Mouse (Mus musculus): ENCODE results near the gene Mydgf. TPM values are rescaled to one million over a fixed set of nuclear protein-coding genes. Genes with fewer than 3 reads are reported as not detected.

The Mydgf gene
- 98.6 and 102 TPM in 2 replicates for polyA plus RNA-seq (2015; fragmentation: Nextera tagmentation; extraction: Ambion mirVana)

DNA sequence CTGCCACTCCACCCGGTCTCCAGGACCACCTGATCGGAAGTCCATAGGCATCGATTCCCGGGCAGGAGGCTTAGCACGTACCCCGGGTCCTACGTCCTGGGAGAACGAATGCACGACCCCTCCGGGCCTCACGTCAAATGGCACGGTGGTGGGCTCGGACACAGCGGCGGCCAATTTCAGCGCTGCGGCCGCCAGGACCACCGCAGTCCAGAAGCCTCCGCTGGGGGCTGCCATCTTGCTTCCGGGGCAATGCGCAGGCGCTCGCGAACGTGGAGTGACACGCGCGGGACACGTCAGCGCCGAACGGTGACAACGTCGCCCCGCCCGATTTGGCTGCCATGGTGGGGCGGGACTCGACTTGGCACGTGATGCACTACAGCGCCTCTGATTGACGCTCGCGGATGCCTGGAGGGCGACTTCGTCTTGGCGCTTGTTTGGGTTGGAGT, at the start of gene Mydgf:
Mydgf (minus strand) TSS at position 263 of the 446 bp plus-strand sequence.
- WGBS = under 1% methylated on average over 47 of the region's 47 CpGs
- peak; percentile 92 for ATAC-seq (ENCODE audit: low FRiP score, low read depth)
- H3K4me1 ChIP-seq = peaks cover 25% of the 10 kb centered on the region

DNA sequence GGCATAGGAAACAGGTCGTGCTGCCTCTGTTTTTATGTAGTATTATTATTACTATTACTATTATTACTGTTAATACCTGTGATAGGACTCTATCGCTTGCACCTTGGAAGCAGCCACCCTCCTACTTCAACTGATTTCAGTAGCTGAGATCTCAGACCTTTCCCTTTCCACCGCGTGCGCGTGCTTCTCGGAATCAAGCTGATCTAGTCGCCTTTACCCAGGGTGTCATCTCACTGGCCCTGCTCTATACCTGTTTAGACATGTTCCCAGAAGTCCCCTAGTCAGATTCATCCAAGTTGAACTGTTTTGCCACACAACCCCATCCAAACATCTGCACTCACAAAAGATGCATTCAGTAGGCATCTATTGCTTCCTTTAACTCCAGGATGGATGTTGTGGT, 49.7 kb upstream of the Mydgf start:
- Histone ChIP-seq H3K36me3 (no peaks in the 10 kb centered on the region), H3K27me3 (peaks cover 4% of the 10 kb centered on the region; the same call in 1 of the 2 replicates), H3K9me3 (no peaks in the 10 kb centered on the region), H3K4me1 (peaks cover 4% of the 10 kb centered on the region), H3K27ac (no peak overlapping the region), H3K4me3 (no peak overlapping the region), H3K9ac (no peak overlapping the region), H3K4me2 (replicated peaks) (no peak overlapping the region)
- ATAC-seq (ENCODE audit: low FRiP score, low read depth) = no peak
- 48% methylated on average over 8 of the region's 8 CpGs for WGBS

More for the DNA sequence above, at the start of gene Mydgf:
- peak within 1 kb of the TSS; percentile 79 for H3K4me3 ChIP-seq
- H3K9me3 ChIP-seq = no peaks in the 10 kb centered on the region
- H3K9ac ChIP-seq = peak within 1 kb of the TSS; percentile 81
- peak within 1 kb of the TSS; percentile 95 for H3K4me2 ChIP-seq (replicated peaks)
- H3K36me3 ChIP-seq = peaks cover 58% of the 10 kb centered on the region
- no peaks in the 10 kb centered on the region for H3K27me3 ChIP-seq
- peak within 1 kb of the TSS; percentile 58 for H3K27ac ChIP-seq

DNA sequence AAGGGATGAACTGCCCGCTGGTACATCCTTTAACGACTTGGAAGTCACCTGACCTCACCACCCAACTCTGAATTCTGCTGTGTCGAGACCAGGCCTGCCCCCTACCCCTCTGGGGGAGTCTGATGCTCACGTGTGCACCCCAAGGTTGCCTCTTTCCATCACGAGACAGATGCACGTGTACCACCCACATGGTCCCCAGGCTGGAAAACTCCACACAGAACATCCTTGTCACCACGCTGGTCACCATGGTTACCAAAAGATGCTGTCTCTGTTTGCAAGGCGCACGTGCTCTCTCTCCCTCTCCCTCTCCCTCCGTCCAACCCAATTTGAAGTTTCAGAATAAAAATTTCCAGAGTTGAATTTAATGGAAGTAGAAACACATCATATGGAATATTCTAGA, 46.2 kb upstream of the Mydgf start:
- peaks cover 4% of the 10 kb centered on the region; the same call in 1 of the 2 replicates for H3K27me3 ChIP-seq
- no peaks in the 10 kb centered on the region for H3K36me3 ChIP-seq
- no peak overlapping the region for H3K9ac ChIP-seq
- no peak for ATAC-seq (ENCODE audit: low FRiP score, low read depth)
- H3K4me1 ChIP-seq = peaks cover 4% of the 10 kb centered on the region
- H3K4me3 ChIP-seq = no peak overlapping the region
- no peak overlapping the region for H3K4me2 ChIP-seq (replicated peaks)
- H3K27ac ChIP-seq = no peak overlapping the region
- no peaks in the 10 kb centered on the region for H3K9me3 ChIP-seq
- WGBS = 60% methylated on average over 10 of the region's 10 CpGs

DNA sequence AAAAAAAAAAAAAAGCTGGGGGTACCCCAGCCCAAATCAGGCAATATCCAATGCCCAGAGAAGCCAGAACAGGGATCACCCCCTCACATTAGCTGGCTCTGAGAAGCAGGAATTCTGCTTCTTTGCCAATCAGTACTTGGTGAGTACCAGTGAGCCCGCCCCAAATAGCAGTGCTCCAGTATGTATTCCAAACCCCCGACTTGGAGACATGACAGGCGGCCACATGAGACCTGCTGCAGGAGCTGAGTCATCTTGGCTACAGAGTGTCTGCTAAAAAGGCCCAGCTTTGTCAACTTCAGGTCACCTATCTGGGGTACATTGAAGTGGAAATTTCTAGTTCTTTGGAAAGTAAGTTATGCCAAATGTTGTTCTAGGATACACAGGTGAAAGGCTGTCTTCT, 42.8 kb upstream of the Mydgf start:
- H3K4me2 ChIP-seq (replicated peaks) = no peak overlapping the region
- H3K27ac ChIP-seq = no peak overlapping the region
- no peaks in the 10 kb centered on the region for H3K27me3 ChIP-seq
- no peaks in the 10 kb centered on the region for H3K4me1 ChIP-seq
- no peak for ATAC-seq (ENCODE audit: low FRiP score, low read depth)
- H3K36me3 ChIP-seq = no peaks in the 10 kb centered on the region
- H3K4me3 ChIP-seq = no peak overlapping the region
- WGBS = 69% methylated on average over 3 of the region's 3 CpGs
- H3K9me3 ChIP-seq = no peaks in the 10 kb centered on the region
- H3K9ac ChIP-seq = no peak overlapping the region

DNA sequence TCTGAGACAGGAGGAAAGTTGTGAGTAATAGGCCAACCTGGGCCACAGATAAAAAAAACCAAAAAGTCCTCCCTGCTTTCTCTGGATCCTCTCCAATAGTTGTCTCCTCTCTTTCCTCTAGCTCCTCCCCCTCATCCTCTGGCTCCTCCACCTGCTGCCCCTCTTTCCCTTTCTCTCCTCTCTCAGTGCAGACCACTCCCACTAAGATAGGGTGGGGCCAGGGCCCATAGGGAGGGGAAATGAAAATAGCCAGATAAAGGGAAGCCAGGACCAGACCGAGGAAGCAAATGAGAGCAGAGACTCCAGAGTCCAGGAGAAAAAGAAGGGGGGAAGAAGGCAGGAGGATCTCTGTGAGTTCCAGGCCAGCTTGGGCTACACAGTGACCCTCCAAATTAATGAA, 41.2 kb upstream of the Mydgf start:
- 47% methylated on average over 1 of the region's 1 CpGs for WGBS
- no peak for ATAC-seq (ENCODE audit: low FRiP score, low read depth)
- Histone ChIP-seq H3K4me1 (no peaks in the 10 kb centered on the region), H3K27me3 (no peaks in the 10 kb centered on the region), H3K27ac (no peak overlapping the region), H3K9ac (no peak overlapping the region), H3K4me3 (no peak overlapping the region), H3K4me2 (replicated peaks) (no peak overlapping the region), H3K9me3 (no peaks in the 10 kb centered on the region), H3K36me3 (no peaks in the 10 kb centered on the region)

DNA sequence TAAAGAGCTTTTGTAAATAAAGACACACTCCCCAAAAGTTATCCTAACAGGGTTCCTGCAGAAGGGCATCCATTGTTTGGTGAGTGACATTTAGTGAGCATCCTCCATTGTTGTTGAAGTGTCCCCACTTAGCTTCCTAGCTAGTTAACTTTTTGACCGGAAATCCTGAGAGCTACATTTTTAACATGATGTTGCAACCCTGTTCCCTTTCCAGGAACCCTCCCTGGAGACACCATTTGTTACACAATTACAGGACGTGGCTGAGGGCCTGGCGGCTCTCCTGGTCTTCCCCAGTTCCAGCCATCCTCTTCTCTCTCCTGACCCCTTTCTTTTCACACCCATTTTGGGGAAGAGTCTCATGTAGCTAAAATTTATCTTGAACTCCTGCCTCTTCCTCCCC, 36.1 kb upstream of the Mydgf start:
- Histone ChIP-seq H3K36me3 (peaks cover 11% of the 10 kb centered on the region), H3K9ac (no peak overlapping the region), H3K4me3 (peak overlapping the region; percentile 82; the same call in 1 of the 2 replicates), H3K4me2 (replicated peaks) (peak overlapping the region; percentile 85), H3K27ac (no peak overlapping the region), H3K27me3 (no peaks in the 10 kb centered on the region), H3K4me1 (peaks cover 24% of the 10 kb centered on the region), H3K9me3 (no peaks in the 10 kb centered on the region)
- WGBS = 44% methylated on average over 3 of the region's 3 CpGs
- ATAC-seq (ENCODE audit: low FRiP score, low read depth) = no peak

DNA sequence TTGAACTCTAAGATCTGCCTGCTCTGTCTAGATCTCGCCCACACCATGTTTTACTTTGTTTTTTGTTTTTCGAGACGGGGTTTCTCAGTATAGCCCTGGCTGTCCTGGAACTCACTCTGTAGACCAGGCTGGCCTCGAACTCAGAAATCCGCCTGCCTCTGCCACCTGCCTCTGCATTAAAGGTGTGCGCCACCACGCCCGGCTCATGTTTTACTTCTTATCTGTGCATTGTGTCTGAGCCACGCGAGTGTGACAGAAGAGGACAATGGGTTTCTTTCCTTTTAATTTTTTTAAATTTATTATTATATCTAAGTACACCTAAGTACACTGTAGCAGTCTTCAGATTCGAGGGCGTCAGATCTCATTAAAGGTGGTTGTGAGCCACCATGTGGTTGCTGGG, 35.5 kb upstream of the Mydgf start:
- no peaks in the 10 kb centered on the region for H3K27me3 ChIP-seq
- peaks cover 24% of the 10 kb centered on the region for H3K4me1 ChIP-seq
- peak overlapping the region; percentile 90 for H3K9ac ChIP-seq
- H3K36me3 ChIP-seq = peaks cover 16% of the 10 kb centered on the region
- H3K4me3 ChIP-seq = peak overlapping the region; percentile 82
- peak overlapping the region; percentile 85 for H3K4me2 ChIP-seq (replicated peaks)
- H3K27ac ChIP-seq = peak overlapping the region; percentile 39; the same call in 1 of the 2 replicates
- WGBS = 46% methylated on average over 12 of the region's 12 CpGs
- no peaks in the 10 kb centered on the region for H3K9me3 ChIP-seq
- ATAC-seq (ENCODE audit: low FRiP score, low read depth) = no peak

DNA sequence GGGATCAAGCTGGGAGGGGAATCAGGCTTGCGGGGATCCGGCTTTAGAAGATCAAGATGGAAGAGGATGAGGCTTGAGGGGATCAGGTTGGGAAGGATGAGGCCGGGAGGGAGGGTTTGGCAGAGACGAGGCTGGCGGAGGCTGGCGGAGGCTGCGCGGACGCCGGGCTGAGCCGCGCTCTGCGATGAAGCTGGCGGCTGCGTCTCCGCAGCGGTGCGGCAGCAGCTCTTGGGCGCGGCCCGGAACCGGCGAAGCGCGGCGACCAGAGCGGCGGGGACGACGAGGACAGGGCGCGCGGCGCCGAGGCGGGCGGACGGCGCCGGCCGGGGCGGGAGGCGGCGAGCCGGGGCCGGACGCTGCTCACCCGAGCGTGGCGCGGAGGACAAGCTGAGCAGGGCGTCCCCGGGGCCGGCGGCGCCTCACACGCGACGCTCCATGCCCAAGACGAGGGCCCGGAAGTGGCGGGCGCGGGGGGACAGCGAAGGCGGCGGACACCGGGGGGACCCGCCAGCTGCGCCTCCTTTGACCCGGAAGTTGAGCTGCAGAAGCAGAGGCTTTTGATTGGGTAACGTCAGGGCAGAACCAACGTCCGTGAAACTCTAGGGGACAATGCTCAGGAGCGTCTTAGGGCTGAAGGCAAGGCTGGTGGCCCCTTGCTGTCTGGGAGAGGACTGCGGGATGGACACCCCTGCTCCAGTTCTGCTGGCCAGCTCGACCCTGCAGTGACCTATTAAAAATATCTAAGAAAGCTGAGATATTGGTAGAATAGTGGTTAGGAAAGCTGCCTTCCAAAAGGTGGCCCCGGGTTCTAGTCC, 34.9 kb upstream of the Mydgf start, which contains the start of gene Dpp9:
Dpp9 (minus strand) TSS at position 529 of the 815 bp plus-strand sequence.
- Histone ChIP-seq H3K27ac (peak within 1 kb of the TSS; percentile 84), H3K27me3 (no peaks in the 10 kb centered on the region), H3K9ac (peak within 1 kb of the TSS; percentile 90), H3K9me3 (no peaks in the 10 kb centered on the region), H3K4me2 (replicated peaks) (peak within 1 kb of the TSS; percentile 85), H3K4me1 (peaks cover 24% of the 10 kb centered on the region), H3K36me3 (peaks cover 16% of the 10 kb centered on the region), H3K4me3 (peak within 1 kb of the TSS; percentile 82)
- ATAC-seq (ENCODE audit: low FRiP score, low read depth) = peak; percentile 99
- WGBS = under 1% methylated on average over 64 of the region's 78 CpGs

DNA sequence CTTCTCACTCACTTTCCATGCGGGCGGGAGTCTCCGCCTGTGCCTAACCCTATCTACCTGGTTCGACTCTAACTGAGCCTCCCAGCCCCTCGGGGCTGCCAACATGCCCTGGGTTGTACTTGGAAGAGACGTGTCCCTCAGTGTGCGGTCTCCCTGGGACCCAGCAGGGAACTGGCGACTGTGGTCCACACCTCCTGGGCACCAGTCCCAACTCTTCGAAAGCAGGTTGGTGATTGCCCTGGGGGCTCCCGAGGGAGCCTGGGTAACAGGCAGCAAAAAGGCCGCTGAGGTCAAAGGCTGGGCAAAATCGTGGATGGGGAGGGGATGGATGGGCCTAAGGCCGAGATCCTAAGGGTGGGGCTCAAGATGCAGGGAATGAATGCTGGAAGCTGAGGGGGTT, 34.0 kb upstream of the Mydgf start:
- Histone ChIP-seq H3K4me3 (peak overlapping the region; percentile 82), H3K9me3 (no peaks in the 10 kb centered on the region), H3K4me1 (peaks cover 24% of the 10 kb centered on the region), H3K9ac (peak overlapping the region; percentile 90), H3K27ac (no peak overlapping the region), H3K27me3 (no peaks in the 10 kb centered on the region), H3K4me2 (replicated peaks) (peak overlapping the region; percentile 85), H3K36me3 (peaks cover 16% of the 10 kb centered on the region)
- 69% methylated on average over 13 of the region's 13 CpGs for WGBS
- ATAC-seq (ENCODE audit: low FRiP score, low read depth) = no peak

DNA sequence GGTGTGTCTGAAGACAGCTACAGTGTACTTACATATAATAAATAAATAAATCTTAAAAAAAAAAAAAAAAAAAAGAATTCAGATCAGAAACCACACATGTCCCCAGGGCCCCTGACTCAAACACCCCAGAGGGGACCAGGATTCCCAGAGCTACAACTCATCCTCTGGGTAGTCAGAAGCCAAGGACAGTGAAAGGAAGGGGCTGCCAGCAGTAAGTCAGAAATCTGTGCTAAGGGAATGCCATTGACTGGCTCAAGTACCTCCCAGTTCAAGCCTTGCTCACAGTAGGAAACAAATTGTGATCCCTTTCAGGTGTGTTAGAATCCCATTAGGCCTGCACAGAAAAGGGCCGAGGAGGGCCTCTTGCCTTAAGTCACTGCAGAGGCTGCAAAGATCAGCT, 30.5 kb upstream of the Mydgf start:
- 86% methylated on average over 1 of the region's 1 CpGs for whole genome bisulfite sequencing
- Histone ChIP-seq H3K4me1 (peaks cover 20% of the 10 kb centered on the region), H3K27me3 (no peaks in the 10 kb centered on the region), H3K4me3 (no peak overlapping the region), H3K9ac (no peak overlapping the region), H3K4me2 (replicated peaks) (no peak overlapping the region), H3K36me3 (peaks cover 43% of the 10 kb centered on the region), H3K27ac (no peak overlapping the region), H3K9me3 (no peaks in the 10 kb centered on the region)
- ATAC-seq (ENCODE audit: low FRiP score, low read depth) = no peak

DNA sequence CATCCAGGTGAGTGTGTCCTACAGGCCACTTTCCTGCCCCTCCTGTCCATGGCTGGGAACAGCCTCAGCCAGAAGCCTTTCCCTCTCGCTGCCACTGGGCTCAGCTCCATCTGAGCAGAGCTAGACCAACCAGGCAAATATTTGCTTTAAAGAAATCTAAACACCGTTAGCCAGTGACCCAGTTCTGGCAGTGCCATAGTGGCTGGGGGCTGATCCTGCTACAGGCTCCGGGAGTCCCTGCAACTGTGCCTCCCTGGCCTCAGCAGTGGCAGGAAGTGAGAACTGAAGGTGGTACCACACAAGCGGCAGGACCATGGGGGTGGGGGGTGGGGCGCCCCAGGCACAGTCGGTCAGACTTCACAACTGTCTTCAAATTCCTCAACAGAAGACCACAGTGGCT, 29.0 kb upstream of the Mydgf start:
- peaks cover 15% of the 10 kb centered on the region for H3K4me1 ChIP-seq
- no peak overlapping the region for H3K4me2 ChIP-seq (replicated peaks)
- H3K9me3 ChIP-seq = no peaks in the 10 kb centered on the region
- H3K36me3 ChIP-seq = peaks cover 59% of the 10 kb centered on the region
- H3K9ac ChIP-seq = no peak overlapping the region
- WGBS = 56% methylated on average over 6 of the region's 6 CpGs
- H3K4me3 ChIP-seq = no peak overlapping the region
- ATAC-seq (ENCODE audit: low FRiP score, low read depth) = no peak
- H3K27me3 ChIP-seq = no peaks in the 10 kb centered on the region
- no peak overlapping the region for H3K27ac ChIP-seq

DNA sequence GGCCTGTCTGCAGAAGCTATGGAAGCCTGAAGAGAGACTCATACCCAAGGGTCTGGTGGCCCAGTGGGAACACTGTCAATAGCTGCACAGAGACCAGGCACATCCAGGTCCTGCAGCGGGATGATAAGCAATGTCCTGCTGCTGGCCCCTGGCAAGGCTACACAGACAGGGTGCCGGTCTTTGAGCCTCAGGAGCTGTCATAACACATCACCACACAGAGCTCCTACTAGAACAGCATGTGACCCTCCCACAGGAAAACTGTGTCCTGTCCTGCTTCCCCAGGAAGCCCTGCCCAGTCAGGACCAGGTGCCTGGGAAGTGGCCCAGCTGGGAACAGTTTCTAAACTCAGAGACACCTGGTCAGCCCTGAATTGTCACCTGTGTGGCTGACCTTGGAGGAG, 27.4 kb upstream of the Mydgf start:
- no peaks in the 10 kb centered on the region for H3K9me3 ChIP-seq
- H3K27ac ChIP-seq = no peak overlapping the region
- WGBS = 92% methylated on average over 2 of the region's 2 CpGs
- H3K36me3 ChIP-seq = peaks cover 72% of the 10 kb centered on the region
- H3K4me3 ChIP-seq = no peak overlapping the region
- H3K4me2 ChIP-seq (replicated peaks) = no peak overlapping the region
- no peaks in the 10 kb centered on the region for H3K27me3 ChIP-seq
- H3K4me1 ChIP-seq = no peaks in the 10 kb centered on the region
- ATAC-seq (ENCODE audit: low FRiP score, low read depth) = no peak
- H3K9ac ChIP-seq = no peak overlapping the region

All from limb, embryonic 13.5 days (tissue).